Mouse (Mus musculus): ENCODE data around the gene Mthfs.
"Not testable (repeated sequence)": the region's sequence is repeated elsewhere in the genome, so short reads cannot be mapped to it uniquely, and the experiment has no call there.

DNA sequence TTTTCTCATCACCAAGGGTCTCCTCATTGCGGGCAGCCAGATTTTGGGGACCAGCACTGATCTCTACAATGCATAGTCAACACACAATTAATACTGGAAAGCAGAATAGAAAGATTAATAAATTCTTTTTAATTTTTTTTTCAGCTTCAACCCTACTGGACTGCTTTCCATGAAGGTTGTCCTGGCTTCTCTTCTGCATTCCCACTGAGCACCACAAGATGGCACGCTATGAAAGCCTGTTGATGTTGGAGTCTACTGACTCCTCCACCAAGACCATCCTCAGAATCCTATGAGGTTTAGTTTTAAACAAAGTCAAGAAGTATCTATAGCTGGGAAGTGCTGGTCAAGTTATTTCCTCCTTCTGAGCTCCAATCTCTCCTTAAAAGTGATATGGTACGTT, 31.6 kb upstream of the Mthfs start:
- not testable (repeated sequence) for TF ChIP-seq CTCF (IDR thresholded peaks at IDR 0.05; ENCODE audit: extremely low read depth, insufficient read length, insufficient replicate concordance, low read depth, low read length); POLR2A (IDR thresholded peaks at IDR 0.05; ENCODE audit: low read depth, low read length)
